Mouse (Mus musculus) liver (tissue): ENCODE results near the gene Krt76.

Experiments used
- DNase-seq: peaks from one replicate; pipeline ENCODE4 v3.0.0-alpha.2; 2020; ENCODE audit warnings: mixed read lengths

Krt76 gene

GRCm38 (mm10) chr15:101859735-101860170 lies 33.0 kb downstream of the Krt76 start:
- DNase-seq: peak; percentile 14

- no peak for DNase-seq
Observed at GRCm38 (mm10) chr15:101858673-101859425, 33.9 kb downstream of the Krt76 start.

GRCm38 (mm10) chr15:101856696-101857095 lies 36.0 kb downstream of the Krt76 start:
- DNase-seq: no peak

GRCm38 (mm10) chr15:101855732-101856131 lies 37.0 kb downstream of the Krt76 start:
- DNase-seq: no peak

GRCm38 (mm10) chr15:101854294-101854693 lies 38.4 kb downstream of the Krt76 start:
- DNase-seq: no peak

GRCm38 (mm10) chr15:101852571-101852970 lies 40.1 kb downstream of the Krt76 start:
- no peak for DNase-seq

GRCm38 (mm10) chr15:101850694-101851093 lies 42.0 kb downstream of the Krt76 start, which contains the start of gene Krt1:
TSS of gene Krt1 (minus strand) at chr15:101850794.
- no peak for DNase-seq

GRCm38 (mm10) chr15:101845971-101846403 lies 46.7 kb downstream of the Krt76 start:
- peak; percentile 26 for DNase-seq

- DNase-seq: no peak
Observed at GRCm38 (mm10) chr15:101843192-101843591, 49.5 kb downstream of the Krt76 start.

GRCm38 (mm10) chr15:101834784-101835328 lies 57.9 kb downstream of the Krt76 start:
- no peak for DNase-seq
